Mouse (Mus musculus) megakaryocyte, embryonic 14.5 days (primary cell): ENCODE data around the gene Kif27.

ENCODE experiments used
- FLI1 ChIP-seq: IDR thresholded peaks from 2 replicates; pipeline ENCODE4 v1.6.1; 2012; ENCODE audit warnings: low read length, inconsistent platforms, mixed read lengths
- GATA1 ChIP-seq: IDR thresholded peaks from 3 replicates; pipeline ENCODE4 v1.6.1; 2012; ENCODE audit warnings: mixed read lengths, low read length, inconsistent platforms, borderline replicate concordance

- TF ChIP-seq GATA1 = no peak
- TF ChIP-seq FLI1 = no peak
Measured at GRCm38 (mm10) chr13:58253268-58253667, 105.7 kb downstream of the Kif27 start.
